Mouse (Mus musculus): Measurements from ENCODE around the gene Dennd6a. TPM values are rescaled to one million over a fixed set of nuclear protein-coding genes. Genes with fewer than 3 reads are reported as not detected.
A peak's percentile ranks its signal among the peaks of the same experiment; 100 is the strongest.

Gene Dennd6a
- polyA plus RNA-seq, 1 experiment: 50.2 TPM

GRCm38 (mm10) chr14:26638708-26639084 is 65.0 kb downstream of the Dennd6a start:
- Histone ChIP-seq H3K4me1 (ENCODE audit: control insufficient read depth, insufficient read depth, low read length) (peaks cover 9% of the 10 kb centered on the region), H3K4me3 (ENCODE audit: insufficient read depth, low read length) (peak overlapping the region; percentile 92), H3K27ac (ENCODE audit: insufficient read depth, low read depth, low read length) (peak overlapping the region; percentile 84)
- TF ChIP-seq CTCF (IDR thresholded peaks at IDR 0.05; ENCODE audit: low read depth, low read length): no peak
- TF ChIP-seq POLR2A (IDR thresholded peaks at IDR 0.05; ENCODE audit: borderline replicate concordance, low read depth, low read length): no peak

DNA sequence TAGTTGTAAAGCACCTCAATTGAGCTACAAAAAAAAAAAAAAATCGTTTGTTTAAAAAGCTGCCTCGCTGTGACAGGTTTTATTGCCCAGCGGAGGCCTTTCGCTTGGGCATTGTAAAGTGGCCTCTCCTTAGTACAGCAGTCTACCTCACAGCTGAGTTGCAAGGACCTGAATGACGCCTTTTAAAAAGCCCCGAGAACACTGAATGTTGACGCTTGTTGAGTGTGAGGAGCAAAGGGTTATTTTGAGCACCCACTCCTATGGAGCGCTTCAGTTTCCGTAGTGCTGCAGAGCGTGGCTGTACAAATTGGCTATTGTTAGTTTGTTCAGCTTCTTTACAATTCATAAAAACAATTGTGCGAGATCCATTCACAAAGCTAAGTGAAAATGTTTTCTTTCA is 65.6 kb downstream of the Dennd6a start:
- peaks cover 10% of the 10 kb centered on the region for H3K4me1 ChIP-seq (ENCODE audit: control insufficient read depth, insufficient read depth, low read length)
- no peak for TF ChIP-seq POLR2A (IDR thresholded peaks at IDR 0.05; ENCODE audit: borderline replicate concordance, low read depth, low read length)
- TF ChIP-seq CTCF (IDR thresholded peaks at IDR 0.05; ENCODE audit: low read depth, low read length): no peak
- peak overlapping the region; percentile 92 for H3K4me3 ChIP-seq (ENCODE audit: insufficient read depth, low read length)
- H3K27ac ChIP-seq (ENCODE audit: insufficient read depth, low read depth, low read length): peak overlapping the region; percentile 57

- TF ChIP-seq CTCF (IDR thresholded peaks at IDR 0.05; ENCODE audit: low read depth, low read length) (no peak), POLR2A (IDR thresholded peaks at IDR 0.05; ENCODE audit: borderline replicate concordance, low read depth, low read length) (no peak)
- Histone ChIP-seq H3K4me3 (ENCODE audit: insufficient read depth, low read length) (peak overlapping the region; percentile 44), H3K4me1 (ENCODE audit: control insufficient read depth, insufficient read depth, low read length) (peaks cover 13% of the 10 kb centered on the region), H3K27ac (ENCODE audit: insufficient read depth, low read depth, low read length) (no peak overlapping the region)
Measured at GRCm38 (mm10) chr14:26639961-26640360, 66.3 kb downstream of the Dennd6a start.

GRCm38 (mm10) chr14:26643006-26643624 is 69.5 kb downstream of the Dennd6a start:
- Histone ChIP-seq H3K4me1 (ENCODE audit: control insufficient read depth, insufficient read depth, low read length) (peaks cover 9% of the 10 kb centered on the region), H3K4me3 (ENCODE audit: insufficient read depth, low read length) (peak overlapping the region; percentile 16; the same call in 1 of the 2 replicates)

DNA sequence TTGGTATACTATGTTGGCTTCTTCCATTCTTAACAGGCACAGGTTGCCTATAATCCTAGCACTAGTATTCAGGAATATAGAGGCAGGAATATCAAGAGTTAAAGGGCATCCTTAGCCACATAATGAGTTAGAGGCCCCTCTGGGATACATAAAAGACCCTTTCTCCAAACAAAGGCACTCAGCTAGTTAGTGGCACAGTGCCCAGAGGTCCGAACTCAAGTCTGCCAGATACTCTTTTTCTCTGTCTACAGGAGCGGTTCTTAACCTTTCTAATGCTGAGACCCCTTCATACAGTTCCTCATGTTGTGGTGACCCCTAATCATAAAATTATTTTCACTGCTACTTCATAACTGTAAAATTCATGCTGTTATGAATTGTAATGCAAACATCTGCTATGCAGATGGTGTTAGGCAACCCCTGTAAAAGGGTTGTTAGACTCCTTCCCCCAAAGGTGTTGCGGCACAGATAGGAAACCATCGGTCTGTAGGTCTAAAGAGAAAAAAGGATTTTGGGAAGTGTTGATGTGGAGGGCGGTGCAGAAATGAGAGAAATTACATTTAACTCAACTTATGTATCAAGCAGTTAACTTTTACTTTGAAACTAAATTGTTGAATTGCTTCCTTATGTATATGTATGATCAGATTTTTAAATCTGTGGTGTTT is 72.5 kb downstream of the Dennd6a start:
- TF ChIP-seq CTCF (IDR thresholded peaks at IDR 0.05; ENCODE audit: low read depth, low read length) (no peak), POLR2A (IDR thresholded peaks at IDR 0.05; ENCODE audit: borderline replicate concordance, low read depth, low read length) (no peak)
- Histone ChIP-seq H3K27ac (ENCODE audit: insufficient read depth, low read depth, low read length) (no peak overlapping the region), H3K4me1 (ENCODE audit: control insufficient read depth, insufficient read depth, low read length) (peaks cover 9% of the 10 kb centered on the region), H3K4me3 (ENCODE audit: insufficient read depth, low read length) (no peak overlapping the region)

More at GRCm38 (mm10) chr14:26643006-26643624, 69.5 kb downstream of the Dennd6a start:
- peak overlapping the region; percentile 95 for H3K27ac ChIP-seq (ENCODE audit: insufficient read depth, low read depth, low read length)
- no peak for TF ChIP-seq POLR2A (IDR thresholded peaks at IDR 0.05; ENCODE audit: borderline replicate concordance, low read depth, low read length)
- no peak for TF ChIP-seq CTCF (IDR thresholded peaks at IDR 0.05; ENCODE audit: low read depth, low read length)

DNA sequence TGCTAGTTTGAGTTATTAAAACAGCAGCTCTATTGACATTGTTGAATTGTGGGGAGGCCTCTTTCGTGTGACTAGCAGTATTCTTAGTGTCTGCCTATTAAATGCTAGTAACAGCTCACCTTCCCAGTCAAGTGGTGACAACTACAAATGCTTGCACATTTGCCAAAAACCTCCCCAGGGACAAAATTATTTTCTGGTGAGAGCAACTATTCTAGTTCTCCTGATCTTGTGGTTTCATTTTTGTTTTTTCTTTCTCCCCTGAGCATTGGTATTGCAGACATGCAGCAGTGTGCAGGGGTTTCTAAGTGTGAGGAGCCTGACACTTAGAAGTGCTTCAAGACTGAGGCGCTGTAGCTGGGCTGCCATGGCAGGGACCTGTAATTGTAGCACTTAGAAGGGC is 74.2 kb downstream of the Dennd6a start:
- H3K27ac ChIP-seq (ENCODE audit: insufficient read depth, low read depth, low read length): no peak overlapping the region
- H3K4me3 ChIP-seq (ENCODE audit: insufficient read depth, low read length): no peak overlapping the region
- H3K4me1 ChIP-seq (ENCODE audit: control insufficient read depth, insufficient read depth, low read length): peaks cover 9% of the 10 kb centered on the region
- TF ChIP-seq CTCF (IDR thresholded peaks at IDR 0.05; ENCODE audit: low read depth, low read length) (no peak), POLR2A (IDR thresholded peaks at IDR 0.05; ENCODE audit: borderline replicate concordance, low read depth, low read length) (no peak)

DNA sequence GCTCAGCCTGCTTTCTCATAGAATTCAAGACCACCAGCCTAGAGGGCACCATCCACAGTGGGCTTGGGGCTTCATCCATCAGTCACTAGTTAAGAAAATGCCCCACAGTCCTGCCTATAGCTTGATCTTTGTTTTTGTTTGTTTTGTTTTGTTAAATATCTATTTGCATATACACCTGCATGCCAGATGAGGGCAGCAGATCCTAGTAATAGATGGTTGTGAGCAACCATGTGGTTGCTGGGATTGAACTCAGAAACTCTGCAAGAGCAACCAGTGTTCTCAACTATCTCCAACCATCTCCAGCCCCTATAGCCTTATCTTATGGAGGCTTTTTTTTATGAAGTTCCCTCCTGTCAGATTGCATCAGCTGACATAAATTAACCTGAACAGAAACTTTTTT is 78.2 kb downstream of the Dennd6a start:
- no peak for TF ChIP-seq CTCF (IDR thresholded peaks at IDR 0.05; ENCODE audit: low read depth, low read length)
- Histone ChIP-seq H3K27ac (ENCODE audit: insufficient read depth, low read depth, low read length) (no peak overlapping the region), H3K4me1 (ENCODE audit: control insufficient read depth, insufficient read depth, low read length) (no peaks in the 10 kb centered on the region), H3K4me3 (ENCODE audit: insufficient read depth, low read length) (no peak overlapping the region)

- no peaks in the 10 kb centered on the region for H3K4me1 ChIP-seq (ENCODE audit: control insufficient read depth, insufficient read depth, low read length)
- H3K27ac ChIP-seq (ENCODE audit: insufficient read depth, low read depth, low read length): no peak overlapping the region
- no peak for TF ChIP-seq CTCF (IDR thresholded peaks at IDR 0.05; ENCODE audit: low read depth, low read length)
- TF ChIP-seq POLR2A (IDR thresholded peaks at IDR 0.05; ENCODE audit: borderline replicate concordance, low read depth, low read length): no peak
Measured at GRCm38 (mm10) chr14:26658178-26658577, 84.5 kb downstream of the Dennd6a start.

DNA sequence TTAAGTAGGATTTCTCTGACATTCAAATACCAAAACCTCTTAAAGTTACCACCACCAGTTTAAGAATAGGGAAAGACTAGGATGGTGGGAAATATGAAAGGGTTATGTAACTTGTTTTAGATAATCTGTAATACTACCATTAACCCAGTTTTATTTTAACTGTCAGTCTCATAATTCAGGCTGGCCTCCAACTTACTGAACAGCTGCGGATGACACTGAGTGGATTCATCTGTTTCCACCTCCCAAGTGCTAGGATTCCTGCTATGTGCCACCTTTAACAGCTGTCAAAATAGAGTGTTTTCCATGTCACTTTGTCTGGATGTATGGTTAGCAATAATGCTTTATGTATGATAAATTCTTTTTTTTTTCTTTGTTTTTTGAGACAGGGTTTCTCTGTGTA is 86.6 kb downstream of the Dennd6a start:
- TF ChIP-seq CTCF (IDR thresholded peaks at IDR 0.05; ENCODE audit: low read depth, low read length): no peak
- no peak for TF ChIP-seq POLR2A (IDR thresholded peaks at IDR 0.05; ENCODE audit: borderline replicate concordance, low read depth, low read length)

More at GRCm38 (mm10) chr14:26658178-26658577, 84.5 kb downstream of the Dennd6a start:
- no peak overlapping the region for H3K4me3 ChIP-seq (ENCODE audit: insufficient read depth, low read length)

DNA sequence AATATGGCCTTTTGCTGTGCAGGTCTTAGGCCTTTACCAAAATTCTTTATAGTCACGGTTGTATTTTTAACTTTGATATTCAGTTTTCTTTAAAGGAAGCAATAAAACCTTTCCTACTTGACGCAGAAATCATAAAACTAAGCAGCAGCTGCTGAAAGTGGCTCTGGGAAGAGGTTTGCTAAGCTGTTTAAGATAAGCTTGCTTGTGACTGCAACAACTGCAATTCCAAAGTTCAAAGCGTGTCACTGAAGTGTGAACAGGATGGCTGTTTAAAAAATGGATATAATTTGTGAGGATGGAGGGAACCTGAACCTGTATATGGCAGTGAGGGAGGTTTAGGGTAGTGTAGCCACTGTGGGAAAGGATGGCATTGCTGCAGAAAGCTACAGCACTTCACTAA is 88.4 kb downstream of the Dennd6a start:
- H3K4me1 ChIP-seq (ENCODE audit: control insufficient read depth, insufficient read depth, low read length): peaks cover 6% of the 10 kb centered on the region
- no peak overlapping the region for H3K4me3 ChIP-seq (ENCODE audit: insufficient read depth, low read length)
- no peak for TF ChIP-seq CTCF (IDR thresholded peaks at IDR 0.05; ENCODE audit: low read depth, low read length)
- no peak for TF ChIP-seq POLR2A (IDR thresholded peaks at IDR 0.05; ENCODE audit: borderline replicate concordance, low read depth, low read length)
- no peak overlapping the region for H3K27ac ChIP-seq (ENCODE audit: insufficient read depth, low read depth, low read length)

More for the DNA sequence above, 86.6 kb downstream of the Dennd6a start:
- Histone ChIP-seq H3K27ac (ENCODE audit: insufficient read depth, low read depth, low read length) (no peak overlapping the region), H3K4me1 (ENCODE audit: control insufficient read depth, insufficient read depth, low read length) (no peaks in the 10 kb centered on the region), H3K4me3 (ENCODE audit: insufficient read depth, low read length) (no peak overlapping the region)

All from bone marrow macrophage, adult 2 months (primary cell).